Mouse (Mus musculus) hindbrain, embryonic 10.5 days (tissue): ENCODE measurements around the gene Spry2. TPM values are rescaled to one million over a fixed set of nuclear protein-coding genes. Genes with fewer than 3 reads are reported as not detected.

Experiments
- DNase-seq: peaks from one replicate; pipeline ENCODE4 v3.0.0-alpha.2; 2017; ENCODE audit warnings: low spot score
- H3K27ac ChIP-seq: fragments of 300-500 bp; sonication (generic); 2 replicates; pipeline ENCODE4 v1.5.1; 2016; ENCODE audit warnings: mild to moderate bottlenecking, moderate library complexity
- H3K27me3 ChIP-seq: fragments of 300-500 bp; sonication (generic); 2 replicates; pipeline ENCODE4 v1.6.1; 2016; ENCODE audit warnings: mild to moderate bottlenecking; ENCODE audit not compliant: poor library complexity, insufficient read depth, severe bottlenecking
- H3K36me3 ChIP-seq: fragments of 300-500 bp; sonication (generic); 2 replicates; pipeline ENCODE4 v1.6.1; 2016; ENCODE audit warnings: mild to moderate bottlenecking, moderate library complexity
- H3K4me1 ChIP-seq: fragments of 300-500 bp; sonication (generic); replicated peaks from 2 replicates; pipeline ENCODE4 v1.6.1; 2016; ENCODE audit warnings: mild to moderate bottlenecking
- H3K4me3 ChIP-seq: fragments of 300-500 bp; sonication (generic); 2 replicates; pipeline ENCODE4 v1.5.1; 2016; ENCODE audit warnings: mild to moderate bottlenecking, moderate library complexity
- H3K9me3 ChIP-seq: fragments of 300-500 bp; sonication (generic); 2 replicates; pipeline ENCODE4 v1.6.1; 2016; ENCODE audit warnings: mild to moderate bottlenecking, moderate library complexity
- WGBS: fragments of 180-500 bp; shearing (Covaris S2); methylation state at CpG from one replicate; pipeline ENCODE4 v1.1.7; 2016; 5-methylcytosine and 5-hydroxymethylcytosine counted together
- polyA plus RNA-seq: library from polyadenylated mRNA; unstranded; fragments of >200 nt; fragmentation: Nextera tagmentation; extraction: Ambion mirVana; gene quantifications from 2 replicates; pipeline ENCODE4 v1.2.1, GENCODE M21; 2016

The Spry2 gene
- 30.1 and 31.7 TPM in 2 replicates for polyA plus RNA-seq

DNA sequence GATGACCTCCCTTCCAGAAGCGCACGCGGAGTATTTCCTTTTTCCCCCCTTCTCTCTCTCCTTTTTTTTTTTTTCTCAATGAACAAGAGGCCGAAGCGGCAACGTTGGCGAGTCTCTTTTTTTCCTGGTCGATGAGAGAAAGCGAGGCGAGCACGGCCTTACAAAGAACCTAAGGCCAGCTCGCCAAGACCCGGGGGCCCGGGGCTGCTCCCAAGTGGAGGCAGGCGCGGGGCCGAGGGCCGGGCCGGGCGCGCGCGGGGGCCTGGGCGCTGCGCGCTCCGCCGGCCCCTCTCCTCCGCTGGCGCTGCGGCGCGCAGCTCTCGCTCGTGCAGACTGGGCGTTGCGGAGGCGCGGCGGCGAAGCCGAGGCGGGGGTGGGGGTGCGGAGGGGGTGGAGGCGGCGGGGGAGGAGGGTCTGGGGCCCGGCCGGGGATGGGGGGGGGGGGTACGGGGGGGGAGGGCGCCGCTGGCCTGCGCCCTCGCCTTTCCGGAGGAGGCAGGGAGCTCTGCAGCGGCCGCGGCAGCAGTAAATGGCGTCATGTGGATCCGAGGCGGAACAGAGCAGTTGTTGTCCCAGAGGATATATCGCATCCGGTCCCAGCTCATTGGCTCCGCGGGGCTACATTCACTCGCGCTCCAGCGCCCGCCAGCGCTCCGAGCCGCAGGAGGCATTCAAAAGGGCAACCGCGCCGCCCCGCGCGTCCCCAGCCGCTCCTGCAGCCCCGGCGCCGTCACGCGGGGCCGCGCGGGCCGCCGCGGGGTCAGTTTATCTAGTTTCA is at the start of gene Spry2:
TSS of gene Spry2 (minus strand) at position 29 of the 778 bp plus-strand sequence.
- DNase-seq: peak; percentile 95
- Histone ChIP-seq H3K4me1 (peaks cover 31% of the 10 kb centered on the region), H3K36me3 (peaks cover 14% of the 10 kb centered on the region), H3K27me3 (no peaks in the 10 kb centered on the region), H3K27ac (peak within 1 kb of the TSS; percentile 96), H3K9me3 (no peaks in the 10 kb centered on the region), H3K4me3 (peak within 1 kb of the TSS; percentile 74)
- under 1% methylated on average over 69 of the region's 89 CpGs for WGBS

- no peaks in the 10 kb centered on the region for H3K4me1 ChIP-seq
- no peak overlapping the region for H3K27ac ChIP-seq
- no peaks in the 10 kb centered on the region for H3K36me3 ChIP-seq
- no peaks in the 10 kb centered on the region for H3K9me3 ChIP-seq
- WGBS: 89% methylated on average over 9 of the region's 9 CpGs
- DNase-seq: no peak
- H3K4me3 ChIP-seq: no peak overlapping the region
- H3K27me3 ChIP-seq: no peaks in the 10 kb centered on the region
These were observed 44.7 kb upstream of the Spry2 start for GRCm38 (mm10) chr14:105941353-105941752.

DNA sequence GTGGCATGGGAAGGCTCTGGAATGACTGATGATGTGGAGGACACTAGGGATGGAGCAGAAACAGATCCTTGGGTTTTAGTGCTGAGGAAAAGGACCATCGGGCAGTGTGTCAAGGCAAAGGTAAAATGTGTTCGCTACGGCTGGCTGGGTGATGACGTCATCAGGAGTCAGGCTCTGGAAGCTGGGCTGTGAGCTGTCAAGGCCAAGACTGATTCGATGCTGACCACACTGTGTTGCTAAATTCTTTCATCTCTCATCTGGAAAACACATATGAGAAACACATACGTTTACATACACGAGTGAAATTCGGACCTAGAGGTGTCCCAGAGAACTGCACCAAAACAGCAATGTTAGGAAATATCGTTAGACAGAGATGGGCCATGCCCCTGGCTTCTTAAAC is 30.1 kb upstream of the Spry2 start:
- H3K36me3 ChIP-seq: no peaks in the 10 kb centered on the region
- WGBS: 89% methylated on average over 9 of the region's 9 CpGs
- H3K4me3 ChIP-seq: no peak overlapping the region
- DNase-seq: no peak
- no peaks in the 10 kb centered on the region for H3K27me3 ChIP-seq
- H3K9me3 ChIP-seq: no peaks in the 10 kb centered on the region
- H3K4me1 ChIP-seq: peaks cover 19% of the 10 kb centered on the region
- no peak overlapping the region for H3K27ac ChIP-seq

- Histone ChIP-seq H3K9me3 (no peaks in the 10 kb centered on the region), H3K4me1 (peaks cover 31% of the 10 kb centered on the region), H3K36me3 (no peaks in the 10 kb centered on the region), H3K27ac (no peak overlapping the region), H3K27me3 (no peaks in the 10 kb centered on the region), H3K4me3 (no peak overlapping the region)
- no peak for DNase-seq
- 91% methylated on average over 2 of the region's 2 CpGs for WGBS
These were observed 28.7 kb upstream of the Spry2 start for GRCm38 (mm10) chr14:105925305-105925704.

GRCm38 (mm10) chr14:105924712-105925111 is 28.1 kb upstream of the Spry2 start:
- Histone ChIP-seq H3K4me1 (peaks cover 37% of the 10 kb centered on the region), H3K4me3 (no peak overlapping the region), H3K9me3 (no peaks in the 10 kb centered on the region), H3K27ac (no peak overlapping the region), H3K27me3 (no peaks in the 10 kb centered on the region), H3K36me3 (no peaks in the 10 kb centered on the region)
- WGBS: 47% methylated on average over 1 of the region's 1 CpGs
- DNase-seq: no peak

GRCm38 (mm10) chr14:105922874-105923273 is 26.3 kb upstream of the Spry2 start:
- Histone ChIP-seq H3K27me3 (0 out of 2 replicates have a peak, but pooled peaks cover 5% of the 10 kb centered on the region), H3K4me3 (peak overlapping the region; percentile 9; the same call in 1 of the 2 replicates), H3K27ac (peak overlapping the region; percentile 74), H3K36me3 (no peaks in the 10 kb centered on the region), H3K4me1 (peaks cover 37% of the 10 kb centered on the region), H3K9me3 (no peaks in the 10 kb centered on the region)
- DNase-seq: peak; percentile 63
- WGBS: 3% methylated on average over 8 of the region's 8 CpGs

DNA sequence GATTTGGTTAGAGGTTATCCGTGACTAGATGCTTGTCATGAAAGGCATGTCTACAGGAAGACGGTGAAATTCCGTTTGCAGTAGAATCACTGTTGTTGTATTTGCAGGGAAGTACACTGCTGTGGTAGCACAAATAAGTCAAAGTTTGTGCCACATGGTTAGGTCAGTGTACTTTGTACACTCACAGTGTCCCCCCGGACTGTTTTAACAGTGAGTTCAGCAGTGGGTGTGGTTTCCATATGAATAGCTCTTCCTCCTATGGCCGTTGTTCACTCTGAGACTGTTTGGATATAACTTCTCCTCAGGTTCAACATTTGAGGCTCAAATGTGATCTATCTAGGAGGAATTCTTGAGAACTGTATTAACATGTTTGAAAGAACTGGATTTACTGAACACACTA is 25.8 kb upstream of the Spry2 start:
- no peaks in the 10 kb centered on the region for H3K9me3 ChIP-seq
- WGBS: 15% methylated on average over 5 of the region's 5 CpGs
- H3K27me3 ChIP-seq: 0 out of 2 replicates have a peak, but pooled peaks cover 5% of the 10 kb centered on the region
- peak overlapping the region; percentile 74 for H3K27ac ChIP-seq
- H3K36me3 ChIP-seq: no peaks in the 10 kb centered on the region
- peak; percentile 25 for DNase-seq
- 0 out of 2 replicates have a peak overlapping the region, but pooled peaks have one; percentile 9 for H3K4me3 ChIP-seq
- H3K4me1 ChIP-seq: peaks cover 37% of the 10 kb centered on the region

DNA sequence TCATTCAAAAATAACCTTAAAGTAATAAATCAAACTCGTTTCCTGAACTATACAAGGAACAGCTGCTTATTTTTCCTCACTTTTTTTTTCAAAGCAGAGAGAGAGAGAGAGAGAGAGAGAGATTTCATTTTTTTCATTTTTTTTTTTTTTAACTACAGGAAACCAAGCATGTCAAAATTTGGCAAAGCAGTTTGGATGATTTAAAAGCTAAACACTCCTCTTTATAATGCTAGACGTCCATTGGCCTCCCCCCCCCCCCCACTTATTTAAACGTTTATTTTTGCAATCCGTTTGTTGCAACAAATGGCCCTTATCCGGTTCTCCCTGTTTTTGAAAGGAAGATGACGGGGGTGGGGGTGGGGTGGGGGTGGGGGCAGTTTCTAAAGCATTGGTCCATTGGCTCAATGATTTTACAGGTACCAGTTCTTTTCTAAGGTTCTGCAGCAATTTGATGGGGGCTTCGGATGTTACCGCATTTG is 24.6 kb upstream of the Spry2 start:
- peak overlapping the region; percentile 45 for H3K4me3 ChIP-seq
- H3K36me3 ChIP-seq: no peaks in the 10 kb centered on the region
- H3K9me3 ChIP-seq: no peaks in the 10 kb centered on the region
- 1% methylated on average over 8 of the region's 8 CpGs for WGBS
- no peak for DNase-seq
- H3K27me3 ChIP-seq: 0 out of 2 replicates have a peak, but pooled peaks cover 5% of the 10 kb centered on the region
- H3K4me1 ChIP-seq: peaks cover 37% of the 10 kb centered on the region
- H3K27ac ChIP-seq: peak overlapping the region; percentile 85

DNA sequence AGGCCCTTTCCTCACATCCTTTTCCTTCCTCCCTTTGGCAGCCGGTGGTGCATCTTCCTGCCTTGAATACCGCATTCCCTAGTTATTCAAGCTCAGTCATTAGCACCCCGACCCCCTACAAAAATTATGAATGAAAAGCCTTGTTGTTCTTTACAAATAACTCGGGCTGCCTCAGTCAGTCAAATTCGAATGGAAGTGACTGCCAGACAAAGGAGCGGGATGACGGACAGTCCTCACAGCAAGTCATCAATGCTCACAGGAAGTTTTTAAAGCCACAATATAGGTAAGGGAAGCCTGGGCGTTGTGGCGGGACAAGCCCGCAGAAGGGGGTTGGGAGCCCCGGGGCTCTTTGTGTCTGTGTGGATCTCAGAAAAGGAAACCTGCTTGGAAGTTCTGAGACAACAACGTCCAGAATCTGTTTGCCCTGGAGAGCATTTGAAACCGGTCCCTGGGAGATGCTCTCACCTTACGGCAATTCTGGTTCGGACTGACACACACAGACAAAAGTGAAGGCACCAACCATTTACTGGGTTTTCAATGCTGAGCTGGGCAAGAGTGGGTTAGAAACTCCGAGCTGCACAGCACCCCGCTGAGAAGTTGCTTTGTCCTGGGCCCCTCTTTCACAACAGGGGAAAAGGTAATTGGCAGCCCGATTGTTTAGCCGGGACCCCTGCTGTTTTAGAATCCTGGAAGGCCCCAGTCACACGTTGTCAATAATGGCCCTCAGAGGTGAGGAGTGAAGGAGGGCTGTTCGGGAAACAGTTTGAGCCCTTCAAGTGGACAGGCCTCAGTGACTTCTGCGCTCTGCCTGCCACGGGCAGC is 24.0 kb upstream of the Spry2 start:
- Histone ChIP-seq H3K4me1 (peaks cover 37% of the 10 kb centered on the region), H3K9me3 (no peaks in the 10 kb centered on the region), H3K27me3 (0 out of 2 replicates have a peak, but pooled peaks cover 5% of the 10 kb centered on the region), H3K36me3 (no peaks in the 10 kb centered on the region), H3K27ac (peak overlapping the region; percentile 85), H3K4me3 (peak overlapping the region; percentile 45)
- 1% methylated on average over 23 of the region's 23 CpGs for whole genome bisulfite sequencing
- peak; percentile 82 for DNase-seq

- H3K27me3 ChIP-seq: no peaks in the 10 kb centered on the region
- no peaks in the 10 kb centered on the region for H3K36me3 ChIP-seq
- H3K4me3 ChIP-seq: no peak overlapping the region
- DNase-seq: no peak
- no peak overlapping the region for H3K27ac ChIP-seq
- H3K4me1 ChIP-seq: no peaks in the 10 kb centered on the region
- H3K9me3 ChIP-seq: no peaks in the 10 kb centered on the region
- 86% methylated on average over 6 of the region's 6 CpGs for WGBS
These were observed 10.6 kb upstream of the Spry2 start for GRCm38 (mm10) chr14:105907216-105907615.

DNA sequence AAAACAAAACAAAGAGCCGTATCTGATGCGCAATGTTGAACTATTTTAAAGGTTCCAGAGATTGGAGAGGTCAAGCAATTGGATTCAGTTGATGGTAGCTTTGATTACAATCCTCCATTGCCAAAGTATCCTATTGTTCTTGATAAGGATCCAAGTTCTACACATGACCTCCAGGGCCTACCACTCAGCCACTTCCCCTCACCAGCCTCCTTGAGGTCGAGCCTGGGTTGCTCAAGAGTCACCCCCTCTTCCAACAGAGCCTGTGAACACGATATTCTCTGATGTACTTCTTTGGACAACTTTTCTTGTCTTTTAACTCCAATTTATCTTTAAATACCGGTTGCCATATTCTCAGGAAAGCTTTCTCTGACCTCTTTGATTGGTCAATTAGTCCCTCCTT is 9.3 kb upstream of the Spry2 start:
- Histone ChIP-seq H3K36me3 (no peaks in the 10 kb centered on the region), H3K27ac (no peak overlapping the region), H3K4me1 (no peaks in the 10 kb centered on the region), H3K27me3 (no peaks in the 10 kb centered on the region), H3K4me3 (no peak overlapping the region), H3K9me3 (no peaks in the 10 kb centered on the region)
- WGBS: 94% methylated on average over 5 of the region's 5 CpGs
- no peak for DNase-seq

GRCm38 (mm10) chr14:105905509-105905908 is 8.9 kb upstream of the Spry2 start:
- Histone ChIP-seq H3K36me3 (no peaks in the 10 kb centered on the region), H3K27me3 (no peaks in the 10 kb centered on the region), H3K27ac (no peak overlapping the region), H3K9me3 (no peaks in the 10 kb centered on the region), H3K4me3 (no peak overlapping the region), H3K4me1 (no peaks in the 10 kb centered on the region)
- WGBS: 93% methylated on average over 4 of the region's 4 CpGs
- no peak for DNase-seq

- no peaks in the 10 kb centered on the region for H3K27me3 ChIP-seq
- 84% methylated on average over 7 of the region's 7 CpGs for WGBS
- no peak for DNase-seq
These were observed 6.2 kb upstream of the Spry2 start for GRCm38 (mm10) chr14:105902807-105903206.

More at GRCm38 (mm10) chr14:105902807-105903206, 6.2 kb upstream of the Spry2 start:
- peaks cover 12% of the 10 kb centered on the region for H3K4me1 ChIP-seq
- H3K36me3 ChIP-seq: no peaks in the 10 kb centered on the region
- H3K4me3 ChIP-seq: no peak overlapping the region
- no peaks in the 10 kb centered on the region for H3K9me3 ChIP-seq
- no peak overlapping the region for H3K27ac ChIP-seq
